10 mouse cellular contexts compared by ENCODE assay signal in genomic region chrX:48435477-48435900, GRCm38 (mm10). TPM values are rescaled to one million over a fixed set of nuclear protein-coding genes. Genes with fewer than 3 reads are reported as not detected.
DNase-seq lines count a peak whose midpoint lies in the region; ATAC-seq and TF ChIP-seq lines count a peak whose summit lies in the region.
"Had no signal": no experiment of that assay in that cellular context is flagged by ENCODE, and none has a peak within 500 bp of the region (broad histone marks: within the 10 kb centered on the region; RNA-seq: fewer than 3 reads in every experiment).

No protein-coding gene starts in this region.

- H3K79me2 ChIP-seq in macrophage (ENCODE audit: inconsistent target): peaks cover 100% of the 10 kb centered on the region

- no peaks in the 10 kb centered on the region; the same call in 1 of the 2 replicates for H3K36me3 ChIP-seq in spleen, adult 2 months (ENCODE audit: control insufficient read depth, insufficient read depth, low read length)
- no peaks in the 10 kb centered on the region for H3K36me3 ChIP-seq in macrophage (ENCODE audit: inconsistent target)
- H3K36me3 ChIP-seq in forebrain, embryonic 15.5 days: no peaks in the 10 kb centered on the region
- H3K36me3 ChIP-seq in midbrain, embryonic 14.5 days (ENCODE audit: control insufficient read depth, insufficient read depth, low read length): no peaks in the 10 kb centered on the region
- no peaks in the 10 kb centered on the region for H3K36me3 ChIP-seq in forebrain, embryonic 11.5 days (ENCODE audit: control insufficient read depth, insufficient read depth, low read length)
- H3K36me3 ChIP-seq: limb, embryonic 15.5 days had no signal

- H3K4me1 ChIP-seq in spleen, adult 2 months (ENCODE audit: control insufficient read depth, insufficient read depth, insufficient read length): peaks cover 40% of the 10 kb centered on the region
- H3K4me1 ChIP-seq in forebrain, embryonic 15.5 days: no peaks in the 10 kb centered on the region
- no peaks in the 10 kb centered on the region for H3K4me1 ChIP-seq in midbrain, embryonic 14.5 days (ENCODE audit: control insufficient read depth, insufficient read depth, low read length)
- H3K4me1 ChIP-seq in forebrain, embryonic 11.5 days (replicated peaks; ENCODE audit: control insufficient read depth, insufficient read depth, low read length): no peaks in the 10 kb centered on the region

- peak overlapping the region; percentile 74 for H3K27ac ChIP-seq in spleen, adult 2 months (ENCODE audit: insufficient read depth, low read length)
- H3K27ac ChIP-seq in gastrocnemius, adult 2 months: peak overlapping the region; percentile 8; the same call in 1 of the 2 replicates
- 0 out of 2 replicates have a peak overlapping the region, but pooled peaks have one; percentile 7 for H3K27ac ChIP-seq in macrophage
- H3K27ac ChIP-seq in forebrain, embryonic 15.5 days (replicated peaks): no peak overlapping the region
- H3K27ac ChIP-seq in midbrain, embryonic 14.5 days (replicated peaks; ENCODE audit: low read depth, low read length): no peak overlapping the region
- H3K27ac ChIP-seq in forebrain, embryonic 11.5 days (ENCODE audit: low read depth, low read length): no peak overlapping the region
- H3K27ac ChIP-seq: limb, embryonic 15.5 days had no signal

- no peak for DNase-seq in spleen, adult 2 months (ENCODE audit: low read depth in 1 of 2, low spot score in 2 of 2)
- no peak for DNase-seq in spleen, adult 12 weeks (ENCODE audit: low spot score)
- DNase-seq in gastrocnemius, adult 2 months: peak; percentile 60
- no peak for DNase-seq in midbrain, embryonic 14.5 days
- DNase-seq in forebrain, embryonic 11.5 days (ENCODE audit: low spot score): no peak
- DNase-seq in left cerebral cortex, adult 18-20 months (ENCODE audit: low spot score in 2 of 2): no peak

- TF ChIP-seq POLR2A in spleen, adult 2 months (IDR thresholded peaks at IDR 0.05; ENCODE audit: low read depth, low read length): no peak

- TF ChIP-seq CTCF in spleen, adult 2 months (IDR thresholded peaks at IDR 0.05; ENCODE audit: extremely low read depth, insufficient read depth, insufficient read length, insufficient replicate concordance): no peak
- TF ChIP-seq CTCF in gastrocnemius, adult 2 months (IDR thresholded peaks at IDR 0.05): no peak

- no peak for ATAC-seq in forebrain, embryonic 15.5 days (replicated peaks)
- no peak for ATAC-seq in midbrain, embryonic 14.5 days (ENCODE audit: low FRiP score, low TSS enrichment)
- no peak for ATAC-seq in forebrain, embryonic 11.5 days (replicated peaks; ENCODE audit: low FRiP score)
- ATAC-seq: midbrain, embryonic 16.5 days had no signal

- intact Hi-C loops in gastrocnemius, adult 2 months (cut with DNase I): no loop called here

- no peak overlapping the region for H3K9ac ChIP-seq in forebrain, embryonic 15.5 days (replicated peaks)
- no peak overlapping the region for H3K9ac ChIP-seq in midbrain, embryonic 14.5 days (replicated peaks; ENCODE audit: low read length)
- H3K9ac ChIP-seq in forebrain, embryonic 11.5 days (ENCODE audit: low read length): no peak overlapping the region
- H3K9ac ChIP-seq: limb, embryonic 15.5 days had no signal

- no peaks in the 10 kb centered on the region for H3K27me3 ChIP-seq in spleen, adult 2 months (ENCODE audit: control insufficient read depth, insufficient read depth, low read length)
- H3K27me3 ChIP-seq in forebrain, embryonic 15.5 days: no peaks in the 10 kb centered on the region
- no peaks in the 10 kb centered on the region for H3K27me3 ChIP-seq in midbrain, embryonic 14.5 days (ENCODE audit: control insufficient read depth, insufficient read depth, low read length)
- no peaks in the 10 kb centered on the region for H3K27me3 ChIP-seq in forebrain, embryonic 11.5 days (ENCODE audit: control insufficient read depth, insufficient read depth, low read length)
- H3K27me3 ChIP-seq: limb, embryonic 15.5 days had no signal

- no peaks in the 10 kb centered on the region for H3K9me3 ChIP-seq in forebrain, embryonic 15.5 days
- no peaks in the 10 kb centered on the region for H3K9me3 ChIP-seq in midbrain, embryonic 14.5 days (ENCODE audit: control insufficient read depth, low read length)
- no peaks in the 10 kb centered on the region for H3K9me3 ChIP-seq in forebrain, embryonic 11.5 days (ENCODE audit: control insufficient read depth, low read length)
- H3K9me3 ChIP-seq: limb, embryonic 15.5 days had no signal

- H3K4me2 ChIP-seq in forebrain, embryonic 15.5 days (replicated peaks): no peak overlapping the region
- H3K4me2 ChIP-seq in midbrain, embryonic 14.5 days (ENCODE audit: low read length): no peak overlapping the region
- H3K4me2 ChIP-seq in forebrain, embryonic 11.5 days (ENCODE audit: low read depth, low read length, severe bottlenecking): no peak overlapping the region
- H3K4me2 ChIP-seq: limb, embryonic 15.5 days had no signal

- 32% methylated on average over 9 of the region's 9 CpGs for WGBS in spleen, adult 2 months
- 41% methylated on average over 8 of the region's 9 CpGs for WGBS in macrophage (ENCODE audit: missing documents)
- WGBS in forebrain, embryonic 15.5 days: 77% methylated on average over 9 of the region's 9 CpGs
- WGBS in midbrain, embryonic 14.5 days: 85% methylated on average over 9 of the region's 9 CpGs
- 82% methylated on average over 9 of the region's 9 CpGs for WGBS in forebrain, embryonic 11.5 days

- no peak overlapping the region for H3K4me3 ChIP-seq in spleen, adult 2 months (ENCODE audit: extremely low read depth, insufficient read depth, insufficient read length)
- no peak overlapping the region for H3K4me3 ChIP-seq in gastrocnemius, adult 2 months
- no peak overlapping the region for H3K4me3 ChIP-seq in macrophage (ENCODE audit: inconsistent target)
- no peak overlapping the region for H3K4me3 ChIP-seq in forebrain, embryonic 15.5 days
- H3K4me3 ChIP-seq in midbrain, embryonic 14.5 days (replicated peaks; ENCODE audit: low read depth, low read length): no peak overlapping the region
- H3K4me3 ChIP-seq in forebrain, embryonic 11.5 days (ENCODE audit: low read depth, low read length): no peak overlapping the region
- H3K4me3 ChIP-seq: limb, embryonic 15.5 days had no signal

RNA-seq across cellular contexts. Expression of gene Elf4, which starts 27.4 kb away (rescaled TPM):
- 42.0 and 46.3 TPM in 2 replicates for polyA plus RNA-seq in spleen, adult 2 months (2012; rRNA removed)
- 1 to 10 TPM; 1.6 to 2.1 TPM for total RNA-seq in gastrocnemius, adult 2 months (2021)
- total RNA-seq in macrophage (2018; cell fraction: chromatin; rRNA removed): 10 to 100 TPM; 31.7 to 79.8 (median 65.5) TPM
- total RNA-seq in macrophage (2018; cell fraction: cytosol; rRNA removed): 10 to 100 TPM; 37.6 to 92.1 (median 58.9) TPM
- 100 to 1,000 TPM in 3 of 26 experiments, 10 to 100 TPM in 23; 38.6 to 108 (median 69.6) TPM for total RNA-seq in macrophage (2018; cell fraction: nucleus; rRNA removed)
- 29.9 to 41.0 TPM (median 37.3 TPM) in 3 replicates for polyA plus RNA-seq in macrophage (2018)
- 0.38 and 0.41 TPM in 2 replicates for polyA plus RNA-seq in forebrain, embryonic 15.5 days (2015; fragmentation: Nextera tagmentation; extraction: Ambion mirVana)
- polyA plus RNA-seq in midbrain, embryonic 14.5 days (2014; fragmentation: Nextera tagmentation; extraction: Ambion mirVana): 0.20 and 0.95 TPM in 2 replicates
- polyA plus RNA-seq in forebrain, embryonic 11.5 days (2014; fragmentation: Nextera tagmentation; extraction: Ambion mirVana): 2.7 and 3.2 TPM in 2 replicates
- 1 to 10 TPM; 1.0 to 1.1 TPM for total RNA-seq in left cerebral cortex, adult 18-20 months (2021)

Comparison
In these comparisons a context has a peak if more than half of its experiments do, and no peak if none do; other contexts are left out.
1. H3K27ac ChIP-seq: peak in spleen, adult 2 months (single experiment), gastrocnemius, adult 2 months (single experiment) and macrophage (single experiment); none in forebrain, embryonic 15.5 days (single experiment), midbrain, embryonic 14.5 days (single experiment) and forebrain, embryonic 11.5 days (single experiment).